Mouse (Mus musculus) myocyte (in vitro differentiated cells): ENCODE data around the gene Glipr2.

Experiments used
- CEBPB ChIP-seq: IDR thresholded peaks from 2 replicates; pipeline ENCODE4 v1.6.1; 2011; ENCODE audit warnings: mild to moderate bottlenecking, moderate library complexity; ENCODE audit not compliant: poor library complexity, insufficient read depth, severe bottlenecking
- E2F4 ChIP-seq: IDR thresholded peaks from one replicate; pipeline ENCODE4 v1.6.1; 2011; ENCODE audit warnings: mild to moderate bottlenecking, control low read depth, moderate library complexity; ENCODE audit not compliant: insufficient read depth
- MAX ChIP-seq: IDR thresholded peaks from one replicate; pipeline ENCODE4 v1.6.1; 2011; ENCODE audit warnings: low read depth, mild to moderate bottlenecking, control low read depth
- MYOD1 ChIP-seq, 3 experiments: IDR thresholded peaks; one replicate each; pipeline ENCODE4 v1.6.1; 2011; ENCODE audit warnings: control low read depth in 2 of 3, low read depth in 2 of 3, mild to moderate bottlenecking in 2 of 3, moderate library complexity in 1 of 3; ENCODE audit not compliant: insufficient read length in 2 of 3, control insufficient read depth in 1 of 3
- MYOG ChIP-seq, 3 experiments: IDR thresholded peaks; one replicate each; pipeline ENCODE4 v1.6.1; 2011; ENCODE audit warnings: control low read depth in 2 of 3, low read depth in 2 of 3, mild to moderate bottlenecking in 2 of 3; ENCODE audit not compliant: insufficient read length in 2 of 3, control insufficient read depth in 1 of 3, insufficient read depth in 1 of 3
- POLR2A ChIP-seq: IDR thresholded peaks from one replicate; pipeline ENCODE4 v1.6.1; 2011; ENCODE audit warnings: low read depth, mild to moderate bottlenecking, control low read depth, moderate library complexity; ENCODE audit not compliant: insufficient read length
- POLR2AphosphoS2 ChIP-seq: IDR thresholded peaks from one replicate; pipeline ENCODE4 v1.6.1; 2011; ENCODE audit warnings: low read depth, control low read depth; ENCODE audit not compliant: insufficient read length
- REST ChIP-seq: IDR thresholded peaks from one replicate; pipeline ENCODE4 v1.6.1; 2011; ENCODE audit warnings: mild to moderate bottlenecking, control low read depth, moderate library complexity; ENCODE audit not compliant: insufficient read depth, insufficient read length
- SRF ChIP-seq: IDR thresholded peaks from one replicate; pipeline ENCODE4 v1.6.1; 2011; ENCODE audit warnings: low read depth; ENCODE audit not compliant: control insufficient read depth, insufficient read length
- TCF12 ChIP-seq: IDR thresholded peaks from one replicate; pipeline ENCODE4 v1.6.1; 2011; ENCODE audit warnings: mild to moderate bottlenecking, control low read depth; ENCODE audit not compliant: poor library complexity, insufficient read depth, severe bottlenecking
- TCF3 ChIP-seq: IDR thresholded peaks from one replicate; pipeline ENCODE4 v1.6.1; 2011; ENCODE audit warnings: low read depth, control low read depth; ENCODE audit not compliant: insufficient read length
- USF1 ChIP-seq: IDR thresholded peaks from one replicate; pipeline ENCODE4 v1.6.1; 2011; ENCODE audit warnings: low read depth, mild to moderate bottlenecking, control low read depth, moderate library complexity

DNA sequence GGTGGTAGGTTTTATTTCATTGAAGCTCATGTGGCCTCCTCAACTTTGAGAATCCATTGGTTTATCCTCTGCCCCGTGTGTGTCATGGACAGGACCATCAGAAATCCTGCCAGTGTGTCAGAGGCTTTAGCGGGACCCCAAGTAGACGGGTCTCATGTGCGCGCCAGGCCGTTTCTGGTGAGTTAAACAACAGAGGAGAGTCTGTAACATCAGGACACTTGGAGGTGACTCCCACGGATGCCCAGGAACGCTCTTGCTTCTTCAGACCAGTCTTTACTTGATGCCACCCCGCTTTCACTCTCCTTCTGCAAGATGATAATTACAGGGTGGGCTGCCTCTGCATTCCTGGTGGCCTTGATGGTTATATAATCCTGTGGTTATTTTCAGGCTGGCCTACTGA lies 66.5 kb downstream of the Glipr2 start:
- TF ChIP-seq POLR2A = no peak
- TF ChIP-seq USF1 = no peak
- TF ChIP-seq POLR2AphosphoS2 = no peak
- no peak for TF ChIP-seq MYOD1 (IDR thresholded peaks at IDR 0.05; ENCODE audit: control insufficient read depth in 1 of 3, insufficient read length in 2 of 3, low read depth in 2 of 3)
- TF ChIP-seq MAX = no peak
- TF ChIP-seq REST = no peak
- no peak for TF ChIP-seq CEBPB
- TF ChIP-seq MYOG (IDR thresholded peaks at IDR 0.05; ENCODE audit: control insufficient read depth in 1 of 3, insufficient read depth in 1 of 3, insufficient read length in 2 of 3, low read depth in 2 of 3) = no peak
- no peak for TF ChIP-seq E2F4
- no peak for TF ChIP-seq TCF12
- TF ChIP-seq TCF3 = no peak
- TF ChIP-seq SRF = no peak
